Mouse (Mus musculus): ENCODE measurements at regions not wholly inside any gene's neighbourhood (a gene's known extent, or its start where the extent isn't known, plus 50 kb on each side); places are given as distances from the start of the nearest gene placed in this dataset.

- DNase-seq (ENCODE audit: low spot score) = no peak
- intact Hi-C loops (cut with DNase I) = no loop called here
Measured at GRCm38 (mm10) chr11:24665310-24665709, 587.5 kb downstream of the Bcl11a start.

GRCm38 (mm10) chr11:24671662-24672061 lies 593.8 kb downstream of the Bcl11a start:
- DNase-seq (ENCODE audit: low spot score) = no peak
- intact Hi-C loops (cut with DNase I) = no loop called here

- intact Hi-C loops (cut with DNase I) = no loop called here
- DNase-seq (ENCODE audit: low spot score) = no peak
Measured at GRCm38 (mm10) chr11:24673248-24674207, 595.7 kb downstream of the Bcl11a start.

- no peak for DNase-seq (ENCODE audit: low spot score)
- intact Hi-C loops (cut with DNase I) = no loop called here
Measured at GRCm38 (mm10) chr11:24674208-24674571, 596.3 kb downstream of the Bcl11a start.

GRCm38 (mm10) chr11:24677016-24677415 lies 599.2 kb downstream of the Bcl11a start:
- DNase-seq (ENCODE audit: low spot score) = no peak
- intact Hi-C loops (cut with DNase I) = no loop called here

- intact Hi-C loops (cut with DNase I) = no loop called here
- DNase-seq (ENCODE audit: low spot score) = no peak
Measured at GRCm38 (mm10) chr11:24679581-24679980, 601.7 kb downstream of the Bcl11a start.

GRCm38 (mm10) chr11:24682423-24682822 lies 604.6 kb downstream of the Bcl11a start:
- intact Hi-C loops (cut with DNase I) = no loop called here
- no peak for DNase-seq (ENCODE audit: low spot score)

DNA sequence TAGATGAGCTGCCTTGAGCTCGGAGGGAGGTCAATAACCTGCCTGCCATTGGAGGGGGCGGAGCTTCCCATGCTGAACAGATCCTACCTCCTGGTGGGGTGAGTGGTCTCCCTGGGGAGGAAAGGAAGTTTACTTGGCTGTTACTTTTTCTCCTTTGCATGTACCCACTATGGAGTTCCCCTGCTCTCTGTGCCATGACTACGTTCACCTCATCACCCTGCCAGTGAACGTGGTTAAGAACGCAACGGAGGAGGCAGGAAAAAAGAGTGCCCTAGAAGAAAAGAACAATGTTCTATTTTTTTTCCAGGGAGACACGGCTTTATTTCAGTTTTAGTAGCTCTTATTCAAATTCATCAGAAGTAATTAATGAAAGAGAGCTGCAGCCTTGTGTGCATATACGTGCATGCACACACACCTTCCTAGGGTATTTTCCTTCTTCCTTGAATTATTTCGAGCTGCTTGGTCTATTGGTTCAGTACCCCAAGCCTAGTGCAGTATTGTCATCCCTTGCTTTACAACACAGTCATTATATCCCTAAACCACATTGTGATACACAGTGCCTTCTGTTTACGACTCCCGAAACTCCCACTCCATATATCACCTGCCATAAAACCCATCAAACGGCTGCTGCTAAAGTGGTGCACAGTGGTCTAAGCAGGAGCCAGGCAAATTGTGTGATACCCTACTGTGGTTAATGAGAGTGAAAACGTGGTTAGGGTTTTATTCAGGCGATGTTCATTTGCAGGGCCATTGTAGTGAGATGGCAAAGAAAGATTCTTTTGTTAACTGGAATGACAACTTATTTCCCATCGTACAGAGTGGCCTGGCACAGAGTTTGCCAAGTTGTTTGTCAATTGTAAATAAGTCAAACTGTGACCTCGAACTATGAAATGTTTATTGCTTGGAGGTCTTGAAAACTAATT lies 608.0 kb downstream of the Bcl11a start:
- intact Hi-C loops (cut with DNase I) = no loop called here

GRCm38 (mm10) chr11:24688160-24688782 lies 610.4 kb downstream of the Bcl11a start:
- intact Hi-C loops (cut with DNase I) = no loop called here
- no peak for DNase-seq (ENCODE audit: low spot score)

More for the DNA sequence above, 608.0 kb downstream of the Bcl11a start:
- DNase-seq (ENCODE audit: low spot score) = no peak

DNA sequence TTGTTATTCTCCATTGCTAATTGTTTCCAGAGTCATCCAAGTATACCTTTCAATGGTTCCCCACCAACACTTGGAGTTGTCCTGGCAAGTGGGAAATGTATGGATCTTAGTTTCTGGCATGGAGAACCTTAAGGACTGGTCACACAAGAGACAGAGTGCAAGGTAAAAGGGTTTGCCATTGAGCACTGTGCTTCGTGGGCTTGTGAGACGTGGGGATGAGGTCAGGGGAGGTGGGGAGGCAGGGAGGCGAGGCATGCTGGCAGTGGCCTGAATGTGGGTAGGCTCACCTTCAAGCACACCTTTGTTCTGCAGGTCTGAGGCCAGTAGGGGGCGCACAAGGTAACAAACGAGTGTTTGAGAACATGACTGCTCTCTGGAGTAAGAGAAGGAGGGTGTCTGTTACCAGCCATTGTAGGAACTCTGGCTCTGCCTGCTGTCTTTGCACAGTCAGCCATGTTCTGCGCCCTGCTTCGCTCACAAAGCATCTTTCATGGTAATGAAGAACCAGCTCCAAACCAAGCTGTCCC lies 612.0 kb downstream of the Bcl11a start:
- no peak for DNase-seq (ENCODE audit: low spot score)
- intact Hi-C loops (cut with DNase I) = no loop called here

- DNase-seq (ENCODE audit: low spot score) = no peak
- intact Hi-C loops (cut with DNase I) = no loop called here
Measured at GRCm38 (mm10) chr11:24693926-24694325, 616.1 kb downstream of the Bcl11a start.

GRCm38 (mm10) chr11:24695010-24695720 lies 617.3 kb downstream of the Bcl11a start:
- no peak for DNase-seq (ENCODE audit: low spot score)
- intact Hi-C loops (cut with DNase I) = no loop called here

GRCm38 (mm10) chr11:24696561-24696960 lies 618.7 kb downstream of the Bcl11a start:
- intact Hi-C loops (cut with DNase I) = no loop called here
- DNase-seq (ENCODE audit: low spot score) = no peak

DNA sequence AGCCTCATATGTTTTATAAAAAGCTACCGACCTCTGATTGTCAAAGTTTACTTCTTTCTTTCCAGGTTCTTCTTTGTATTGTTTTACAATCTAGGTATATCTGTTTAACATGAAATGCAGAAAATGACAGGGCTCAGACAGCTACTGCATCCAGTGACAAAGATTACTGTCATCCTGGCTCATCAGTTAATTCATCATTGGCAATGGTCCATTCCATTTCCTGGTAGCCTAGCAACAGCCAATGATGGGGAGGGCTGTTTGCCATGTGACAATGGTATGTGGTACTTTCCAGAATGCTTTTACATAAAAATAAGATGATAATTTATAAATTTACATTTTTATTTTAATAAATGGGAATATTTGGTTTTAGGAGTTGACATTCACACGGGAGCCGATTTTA lies 630.9 kb downstream of the Bcl11a start:
- intact Hi-C loops (cut with DNase I) = no loop called here
- DNase-seq (ENCODE audit: low spot score) = no peak

GRCm38 (mm10) chr11:24716539-24717287 lies 638.9 kb downstream of the Bcl11a start:
- DNase-seq (ENCODE audit: low spot score) = no peak
- intact Hi-C loops (cut with DNase I) = no loop called here

- DNase-seq (ENCODE audit: low spot score) = no peak
- intact Hi-C loops (cut with DNase I) = no loop called here
Measured at GRCm38 (mm10) chr11:24724259-24724937, 646.5 kb downstream of the Bcl11a start.

GRCm38 (mm10) chr11:24726331-24726730 lies 648.5 kb downstream of the Bcl11a start:
- no peak for DNase-seq (ENCODE audit: low spot score)
- intact Hi-C loops (cut with DNase I) = no loop called here

DNA sequence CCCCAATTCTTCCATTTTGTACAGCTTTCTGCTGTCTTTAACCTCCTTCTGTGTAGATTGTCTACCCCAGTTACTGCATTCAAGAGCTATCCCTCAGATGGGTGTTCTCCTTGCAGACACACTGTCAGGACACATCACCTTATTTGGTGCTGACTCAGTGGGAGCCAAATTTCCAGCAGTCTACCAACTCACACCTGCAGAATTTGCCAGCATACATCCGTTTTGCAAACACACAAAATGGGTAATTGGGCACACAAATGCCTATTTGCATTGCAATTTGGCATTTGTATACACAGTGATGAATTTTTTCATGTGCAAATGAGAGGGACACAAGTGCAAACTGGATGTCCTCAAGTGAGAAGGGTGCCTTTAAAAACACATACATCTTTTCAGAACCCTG lies 649.5 kb downstream of the Bcl11a start:
- DNase-seq (ENCODE audit: low spot score) = no peak
- intact Hi-C loops (cut with DNase I) = no loop called here
